Mouse (Mus musculus) cerebral cortex, adult 2 months (tissue): ENCODE measurements around the gene Sys1.

Source experiments
- WGBS: fragments of 180-500 bp; shearing (Covaris S2); methylation state at CpG from one replicate; pipeline ENCODE4 v1.1.7; 2018; 5-methylcytosine and 5-hydroxymethylcytosine counted together

Gene Sys1

DNA sequence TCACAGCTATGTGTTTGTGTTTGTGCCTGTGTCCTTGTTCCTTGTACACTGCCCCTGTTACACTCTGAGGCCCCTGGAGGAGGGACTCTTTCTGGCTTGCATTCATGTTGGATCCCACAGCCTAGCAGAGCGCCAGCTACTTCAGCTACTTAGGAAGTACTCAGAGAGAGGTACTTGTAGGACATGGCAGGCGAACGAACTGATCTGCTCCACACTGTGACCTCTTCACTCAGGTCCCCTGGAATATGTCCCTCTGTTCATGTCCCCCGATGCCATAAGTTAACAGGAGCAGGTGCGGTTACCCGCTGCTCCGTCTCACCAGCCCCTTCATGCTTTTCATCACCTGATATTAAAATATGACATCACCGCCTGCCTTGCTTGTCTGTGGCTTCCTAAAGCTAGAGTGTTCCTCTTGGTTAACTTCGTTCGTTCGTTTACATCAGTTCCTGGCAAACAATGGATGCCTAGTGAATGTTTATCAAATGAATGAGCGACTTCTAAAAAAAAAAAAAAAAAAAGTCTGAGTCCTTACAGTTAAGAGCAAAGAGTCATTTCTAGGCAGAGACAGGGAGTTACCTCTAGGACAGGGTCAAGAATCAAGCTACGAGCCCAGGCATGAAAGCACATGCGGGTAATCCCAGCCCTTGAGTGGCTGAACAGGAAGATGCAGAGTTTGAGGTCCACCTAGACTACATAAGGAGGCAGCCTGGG lies 3.6 kb upstream of the Sys1 start:
- 87% methylated on average over 14 of the region's 14 CpGs for WGBS

- WGBS, result 84% methylated on average over 7 of the region's 7 CpGs
These were observed 2.8 kb upstream of the Sys1 start for GRCm38 (mm10) chr2:164453887-164454500.

DNA sequence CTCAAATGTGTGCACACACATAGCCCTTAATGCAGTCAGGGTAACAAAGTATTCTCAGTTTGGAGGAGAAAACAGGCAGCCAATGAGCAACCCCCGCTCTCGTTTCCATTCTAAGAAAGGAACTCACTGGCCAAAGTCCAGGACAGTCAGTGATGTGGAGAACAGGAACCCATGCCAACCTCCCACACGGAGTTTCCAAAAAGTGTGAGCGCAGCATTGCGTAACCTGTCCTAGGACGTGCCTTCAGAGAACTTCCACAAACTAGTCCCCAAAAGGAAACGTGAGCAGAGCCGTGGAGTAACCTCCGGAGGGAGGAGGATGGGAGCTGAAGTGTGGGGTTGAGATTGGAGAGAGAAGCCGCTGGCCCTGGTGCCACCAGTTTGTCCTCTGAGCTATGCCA lies 1.9 kb upstream of the Sys1 start:
- 31% methylated on average over 10 of the region's 10 CpGs for WGBS

DNA sequence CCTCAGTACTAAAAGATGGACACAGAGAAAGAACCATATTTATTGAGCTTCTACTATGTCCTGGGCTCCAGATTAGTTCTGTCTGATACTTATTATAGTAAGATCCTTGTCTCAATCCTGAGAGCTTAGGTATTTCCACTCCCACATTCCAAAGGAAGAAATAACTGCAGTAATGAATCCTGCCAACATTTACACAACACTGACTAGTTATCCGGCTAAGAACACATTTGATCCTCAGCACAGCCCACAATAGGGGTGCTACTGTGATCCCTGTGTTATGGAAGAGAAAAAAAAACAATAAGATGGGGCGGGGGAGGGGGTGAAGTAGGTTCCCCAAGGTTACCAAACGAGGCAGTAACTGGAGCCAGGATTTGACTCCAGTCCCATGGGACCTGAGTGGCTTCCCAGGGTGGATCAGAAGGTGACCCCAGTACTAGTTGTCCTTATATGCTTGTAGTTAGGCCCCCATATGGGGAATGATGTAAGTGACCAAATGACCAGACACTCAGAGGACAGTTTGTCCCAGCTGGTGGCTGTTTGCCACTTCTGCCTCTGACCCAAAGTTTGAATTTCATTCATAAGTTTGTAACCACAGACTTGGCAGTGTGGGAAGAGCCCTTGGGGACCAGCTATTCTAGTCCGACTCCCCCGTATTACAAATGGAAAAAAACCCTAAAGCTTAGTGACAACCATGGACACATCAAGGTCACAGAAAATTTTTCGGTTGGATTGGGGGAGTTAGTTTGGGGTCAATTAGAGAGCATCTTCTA lies 1.2 kb upstream of the Sys1 start:
- 63% methylated on average over 6 of the region's 6 CpGs for WGBS

GRCm38 (mm10) chr2:164456413-164456812 lies 351 bp upstream of the Sys1 start:
- 89% methylated on average over 1 of the region's 1 CpGs for WGBS

- 59% methylated on average over 7 of the region's 7 CpGs for WGBS
These were observed 1.2 kb downstream of the Sys1 start for GRCm38 (mm10) chr2:164457942-164458341.

GRCm38 (mm10) chr2:164458535-164458934 lies 1.8 kb downstream of the Sys1 start:
- WGBS, result 86% methylated on average over 8 of the region's 8 CpGs

DNA sequence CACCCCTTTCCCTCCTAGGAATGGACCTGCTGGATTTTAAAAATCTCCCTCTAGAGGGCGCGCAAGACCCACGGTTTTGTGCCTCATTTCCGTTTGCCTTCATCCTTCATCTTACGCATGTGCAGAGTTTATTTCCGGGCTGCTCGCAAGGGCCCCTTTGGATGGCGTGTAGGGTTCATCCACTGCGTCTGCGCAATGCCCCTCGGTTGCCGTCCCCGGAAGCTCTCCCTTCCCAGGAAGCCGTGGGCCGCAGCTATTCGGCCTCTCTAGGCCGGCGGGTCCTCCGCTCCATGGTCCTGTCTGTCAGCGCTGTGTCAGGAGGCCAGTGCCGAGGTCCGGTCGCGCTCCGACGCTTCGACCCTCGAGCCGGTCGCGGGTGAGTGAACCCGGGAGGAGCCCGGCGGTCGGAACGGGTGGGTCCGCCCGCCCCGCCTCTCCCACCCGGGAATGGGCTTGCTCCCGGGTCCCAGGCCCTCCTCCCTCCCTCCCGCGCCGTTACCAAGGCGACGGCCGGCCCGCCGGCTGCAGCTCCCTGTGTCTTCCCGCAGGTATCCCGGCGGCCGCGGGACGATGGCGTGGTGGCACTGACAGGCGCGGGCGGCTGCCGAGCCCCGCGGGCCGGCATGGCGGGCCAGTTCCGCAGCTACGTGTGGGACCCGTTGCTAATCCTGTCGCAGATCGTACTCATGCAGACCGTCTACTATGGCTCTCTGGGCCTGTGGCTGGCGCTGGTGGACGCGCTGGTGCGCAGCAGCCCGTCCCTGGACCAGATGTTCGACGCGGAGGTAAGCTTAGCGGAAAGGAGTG lies 4.2 kb downstream of the Sys1 start, which contains the start of gene Gm20458:
Gm20458 (plus strand) TSS at position 223 of the 807 bp plus-strand sequence.
- WGBS, result under 1% methylated on average over 74 of the region's 79 CpGs

GRCm38 (mm10) chr2:164466787-164467186 lies 10.0 kb downstream of the Sys1 start:
- 83% methylated on average over 5 of the region's 5 CpGs for WGBS

DNA sequence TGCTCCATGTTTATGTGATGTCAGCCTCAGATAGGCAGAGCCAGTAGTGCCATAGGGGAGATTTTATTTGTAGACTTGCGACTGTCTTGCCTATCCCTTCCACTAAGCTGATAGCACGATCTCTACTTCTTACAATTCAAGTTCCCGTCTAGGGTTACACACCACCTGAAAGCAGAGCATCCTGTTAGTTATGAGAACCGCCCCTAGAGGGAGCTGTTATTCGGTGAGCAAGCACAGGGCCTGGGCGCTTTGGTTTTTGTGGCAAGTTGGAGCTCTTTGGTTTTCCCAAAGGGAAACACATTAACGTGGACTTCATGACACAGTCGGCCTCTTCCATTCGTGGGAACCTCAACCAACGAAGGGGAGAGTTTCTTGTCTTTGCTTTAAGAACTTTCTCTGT lies 13.5 kb downstream of the Sys1 start:
- 37% methylated on average over 10 of the region's 10 CpGs for WGBS

DNA sequence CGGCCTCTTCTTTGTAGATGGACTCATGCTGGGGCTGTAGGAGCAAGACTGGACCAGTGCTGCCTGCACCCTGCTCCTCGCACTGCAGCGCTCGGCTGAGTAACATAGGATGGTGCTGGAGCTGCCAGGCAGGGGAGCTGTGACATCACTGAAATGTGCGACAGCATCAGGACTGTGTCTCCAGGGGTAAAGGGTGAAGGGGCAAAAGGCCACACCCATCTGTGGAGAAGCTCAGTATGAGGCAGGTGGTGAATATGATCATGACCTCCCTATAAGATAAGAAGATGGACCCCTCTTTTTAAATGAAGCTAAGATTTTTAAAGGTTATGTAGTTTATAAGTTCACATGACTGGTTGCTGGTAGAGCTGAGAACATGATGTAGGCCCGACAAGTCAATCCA lies 16.9 kb downstream of the Sys1 start, which contains the start of gene Trp53tg5:
Trp53tg5 (minus strand) TSS at position 101 of the 400 bp plus-strand sequence.
- WGBS, result 92% methylated on average over 6 of the region's 6 CpGs

DNA sequence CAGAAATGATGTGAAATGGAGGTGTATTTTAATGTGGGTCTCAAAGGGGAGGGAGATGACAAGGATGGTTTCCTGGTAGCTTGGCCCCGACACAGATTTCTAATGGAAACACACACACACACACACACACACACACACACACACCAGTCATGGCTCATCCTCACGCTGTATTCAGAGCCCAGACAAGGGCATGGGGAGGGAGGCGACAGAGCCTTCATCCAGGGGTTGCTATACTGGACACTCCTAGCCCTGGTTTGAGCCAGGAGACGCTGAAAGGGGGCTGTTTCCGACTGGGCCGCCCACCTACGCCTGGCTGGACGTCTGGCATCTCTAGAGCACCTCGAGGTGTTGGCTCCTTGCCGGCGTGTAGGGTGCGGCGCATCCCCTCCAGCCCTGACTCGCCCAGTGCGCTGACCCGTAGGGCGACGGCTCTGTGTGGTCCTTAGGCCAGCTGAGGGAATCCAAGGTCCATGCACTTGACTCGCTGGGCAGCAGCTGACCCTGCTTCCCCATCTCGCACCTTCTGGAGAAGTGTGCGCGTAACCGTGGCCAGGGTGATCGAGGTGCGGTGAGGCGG lies 29.0 kb downstream of the Sys1 start, which contains the start of gene Dbndd2:
Dbndd2 (plus strand) TSS at position 426 of the 577 bp plus-strand sequence.
- WGBS, result under 1% methylated on average over 26 of the region's 26 CpGs

- 2% methylated on average over 88 of the region's 90 CpGs for WGBS
These were observed 29.7 kb downstream of the Sys1 start for GRCm38 (mm10) chr2:164486258-164487114.

DNA sequence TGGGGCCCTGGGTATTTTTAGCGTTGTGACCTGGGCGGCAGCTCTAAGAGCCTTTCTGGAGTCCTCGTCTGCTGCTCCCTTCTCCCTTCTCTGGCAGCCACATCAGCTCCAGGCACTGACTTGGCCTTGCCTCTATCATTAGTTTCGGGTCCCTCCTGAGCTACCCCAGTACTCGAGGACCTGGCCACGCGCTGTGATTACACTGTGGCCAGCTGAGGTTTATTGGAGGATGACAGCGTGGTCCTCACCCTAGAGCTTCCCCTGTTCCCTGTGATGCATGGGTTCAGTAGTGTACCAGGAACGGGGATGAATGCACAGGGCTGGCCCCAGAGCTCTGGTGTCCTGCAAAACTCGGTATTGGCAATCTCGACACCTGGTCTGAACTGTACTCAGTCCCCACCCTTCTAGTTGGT lies 30.4 kb downstream of the Sys1 start:
- WGBS, result 6% methylated on average over 11 of the region's 11 CpGs

DNA sequence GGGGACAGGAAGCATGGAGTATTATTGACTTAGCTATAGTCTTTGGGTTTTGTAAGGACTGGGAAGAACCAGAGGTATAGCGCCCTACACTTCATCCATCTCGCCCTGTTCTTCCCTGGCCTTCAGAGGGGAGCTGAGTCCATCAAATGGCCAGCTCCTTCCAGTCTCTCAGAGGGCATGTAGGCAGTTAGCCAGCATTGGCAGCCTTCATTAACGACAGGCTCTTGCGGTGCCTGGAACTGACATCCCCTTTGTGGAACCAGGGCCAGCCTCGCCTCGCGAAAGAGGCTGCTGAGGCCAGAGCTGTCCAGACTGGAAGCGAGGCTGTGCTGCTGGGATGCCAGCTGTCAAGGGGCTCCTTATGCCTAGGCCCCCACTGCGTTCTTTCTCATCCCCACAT lies 31.0 kb downstream of the Sys1 start:
- WGBS, result 44% methylated on average over 9 of the region's 9 CpGs

- WGBS, result 56% methylated on average over 2 of the region's 2 CpGs
These were observed 37.4 kb downstream of the Sys1 start for GRCm38 (mm10) chr2:164494126-164494525.

- 35% methylated on average over 1 of the region's 1 CpGs for WGBS
These were observed 39.6 kb downstream of the Sys1 start for GRCm38 (mm10) chr2:164496331-164496730.

DNA sequence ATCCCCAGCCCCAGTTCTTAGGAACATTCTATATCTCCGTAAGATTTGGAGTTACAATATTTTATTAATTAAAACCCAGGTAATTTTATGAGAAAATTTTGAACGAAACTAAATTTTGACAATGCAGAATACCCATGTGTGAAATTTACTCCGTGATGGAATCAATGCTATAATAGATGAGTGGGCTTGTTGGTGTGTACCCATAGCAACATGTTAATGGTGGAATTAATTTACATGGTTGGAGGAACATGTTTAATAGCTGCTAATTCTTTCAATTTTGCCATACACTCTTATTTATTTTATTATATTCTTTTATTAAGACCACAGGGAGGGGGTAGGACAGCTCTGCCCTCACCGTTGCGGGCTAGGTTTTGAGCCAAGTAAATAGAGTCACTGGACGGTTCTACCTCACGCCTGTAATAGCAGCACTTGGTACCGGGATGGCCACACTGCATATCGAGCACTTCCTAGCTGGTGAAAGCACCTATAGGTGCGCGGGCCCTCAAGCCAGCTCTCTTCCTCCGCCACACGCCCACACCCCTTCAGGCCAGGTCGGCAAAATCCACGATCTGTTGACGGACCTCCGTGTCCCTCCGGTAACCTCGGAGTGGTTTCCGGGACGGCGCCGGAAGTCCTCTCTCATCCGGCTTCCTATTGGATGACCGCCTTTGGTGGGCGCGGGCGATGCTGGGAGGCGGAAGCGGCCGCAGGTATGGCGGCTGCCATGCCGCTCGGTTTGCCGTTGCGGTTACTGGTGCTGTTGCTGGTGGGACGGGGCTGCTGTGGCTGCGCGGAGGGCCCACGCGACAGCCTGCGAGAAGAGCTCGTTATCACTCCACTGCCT lies 40.3 kb downstream of the Sys1 start, which contains the start of gene Pigt:
Pigt (plus strand) TSS at position 674 of the 844 bp plus-strand sequence.
- WGBS, result 4% methylated on average over 43 of the region's 43 CpGs

DNA sequence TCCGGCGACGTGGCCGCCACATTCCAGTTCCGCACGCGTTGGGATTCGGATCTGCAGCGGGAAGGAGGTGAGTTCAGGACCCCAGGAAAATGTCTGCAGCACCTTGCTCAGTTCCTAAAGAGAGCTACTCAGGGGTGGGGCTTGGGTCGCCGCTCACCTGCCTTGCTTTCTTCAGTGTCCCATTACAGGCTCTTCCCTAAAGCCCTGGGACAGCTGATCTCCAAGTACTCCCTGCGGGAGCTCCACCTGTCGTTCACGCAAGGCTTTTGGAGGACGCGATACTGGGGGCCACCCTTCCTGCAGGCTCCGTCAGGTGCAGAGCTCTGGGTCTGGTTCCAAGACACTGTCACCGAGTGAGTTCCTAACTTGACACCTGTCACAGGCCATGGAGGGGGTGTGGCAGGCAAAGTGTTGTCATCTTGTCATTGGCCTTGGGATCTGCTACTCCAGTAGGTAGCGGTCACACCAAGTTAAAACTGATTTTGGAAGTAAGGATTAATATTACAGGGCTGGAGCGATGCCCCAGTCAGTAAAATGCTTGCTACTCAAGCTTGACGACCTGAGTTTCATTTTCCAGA lies 41.0 kb downstream of the Sys1 start:
- WGBS, result 6% methylated on average over 21 of the region's 21 CpGs
